Mouse (Mus musculus): ENCODE data around the gene Tmem50a.

DNA sequence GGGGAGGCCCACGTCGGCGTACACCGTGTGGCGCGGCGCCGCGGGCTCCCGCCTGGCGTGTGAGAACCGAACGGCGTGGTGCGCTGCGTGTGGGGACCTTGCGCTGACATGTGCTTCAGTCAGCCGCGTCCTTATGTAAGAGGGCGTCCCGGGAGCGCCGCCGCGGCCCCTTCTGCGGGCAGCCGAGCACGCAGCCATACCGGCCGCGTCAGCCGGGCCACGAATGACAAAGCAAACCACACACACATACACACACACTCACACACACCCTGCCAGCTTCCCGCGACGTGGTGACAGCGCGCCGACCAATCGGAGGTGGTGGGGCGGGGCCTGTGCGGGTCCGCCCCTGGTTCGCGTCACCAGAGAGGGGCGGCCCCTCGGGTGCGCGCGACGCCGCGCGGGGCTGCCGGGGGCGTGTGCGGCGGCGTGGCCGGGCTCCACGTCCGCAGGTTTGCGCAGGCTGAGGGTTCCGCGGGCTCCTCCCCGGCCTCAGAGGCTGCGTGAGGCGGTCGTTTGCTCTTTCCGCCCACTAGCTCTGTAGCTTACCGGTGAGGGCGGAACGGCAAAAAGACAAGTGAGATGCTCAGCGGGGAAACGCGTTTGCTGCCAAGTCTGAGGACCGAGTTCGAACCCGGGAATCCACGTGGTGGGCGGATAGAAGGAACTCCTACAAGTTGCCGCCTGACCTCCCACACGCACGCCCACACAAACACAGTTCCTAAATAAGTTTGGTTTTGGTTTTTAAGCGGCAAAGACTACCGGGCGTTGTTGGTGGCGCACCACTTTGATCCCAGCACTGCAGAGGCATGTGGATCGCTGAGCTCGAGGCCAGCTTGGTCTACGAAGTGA is 61.0 kb downstream of the Tmem50a start:
- no peak for TF ChIP-seq CTCF (IDR thresholded peaks at IDR 0.05; ENCODE audit: borderline replicate concordance, insufficient read depth, low read length)
- TF ChIP-seq POLR2A (IDR thresholded peaks at IDR 0.05; ENCODE audit: low read depth, low read length): peak; percentile 63
